Mouse (Mus musculus) spleen, embryonic (tissue): ENCODE data around the gene Olfr1412.

Source experiments
- CTCF ChIA-PET: fragments of 350-600 bp; sonication (Branson Sonifier 250); formaldehyde crosslinking; loops from one replicate; lab custom pipeline; 2022; lab: Charles Lee

Gene Olfr1412

DNA sequence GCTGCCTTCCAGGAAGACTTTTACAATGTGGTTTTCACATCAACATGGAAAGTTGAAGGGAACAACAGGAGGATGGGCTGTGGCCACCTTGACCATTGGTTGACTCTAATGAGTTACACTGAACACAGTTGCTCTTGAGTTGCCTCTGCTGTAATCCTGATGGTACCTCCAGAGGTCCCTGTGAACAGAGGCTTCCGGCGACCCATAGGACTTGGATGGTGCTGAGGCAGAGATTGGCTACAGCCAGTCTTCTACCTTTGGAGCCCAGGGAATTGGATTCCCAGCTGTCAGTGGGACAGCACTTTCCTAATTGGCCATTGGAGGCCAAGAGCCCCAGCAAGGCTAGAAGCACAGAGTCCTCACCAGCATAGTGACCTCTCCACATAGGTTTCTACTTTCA is at the start of gene Olfr1412:
Gene Olfr1412, plus strand, starts transcription at position 301 of the 400 bp plus-strand sequence.
- CTCF ChIA-PET, result no interaction called here

DNA sequence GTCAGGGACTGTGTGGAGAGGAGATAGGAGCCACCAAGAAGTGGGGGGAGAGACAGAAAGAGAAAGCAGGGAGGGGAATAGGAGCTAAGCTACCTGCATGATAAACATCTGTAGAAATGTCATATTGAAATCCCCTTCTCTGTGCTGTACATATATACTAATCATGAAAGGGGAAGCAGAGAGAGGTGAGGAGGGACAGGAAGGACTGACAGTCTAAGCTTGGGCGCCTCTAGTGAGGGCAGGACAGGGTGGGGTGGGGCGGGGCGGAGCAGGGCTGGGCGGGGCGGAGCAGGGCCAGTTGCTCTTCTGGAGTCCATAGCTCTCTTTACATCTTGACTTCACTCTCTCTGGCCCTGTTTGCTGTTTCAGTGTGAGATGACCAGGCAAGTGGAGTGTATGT is 48.6 kb upstream of the Olfr1412 start:
- CTCF ChIA-PET, result no interaction called here

GRCm38 (mm10) chr1:92539071-92539470 is 46.5 kb upstream of the Olfr1412 start:
- CTCF ChIA-PET, result no interaction called here

DNA sequence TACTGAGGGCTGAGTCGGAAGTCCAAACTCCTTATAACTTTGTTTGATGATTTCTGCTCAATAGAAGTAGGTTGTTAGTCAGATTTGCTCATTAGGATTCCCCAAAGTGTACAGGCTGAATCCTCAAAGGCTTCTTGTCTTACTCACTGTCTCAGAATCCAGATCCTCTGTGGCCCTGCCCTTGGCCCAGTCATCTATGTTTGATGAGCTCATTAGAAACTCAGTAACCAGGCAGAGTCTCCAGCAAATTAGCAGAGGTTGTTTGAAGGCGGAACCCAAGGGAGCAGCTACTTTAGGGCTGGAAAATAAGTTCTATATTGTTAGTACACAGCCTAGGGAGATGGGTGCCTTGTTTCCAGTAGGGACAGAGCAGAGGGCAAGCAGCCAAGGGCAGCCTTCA is 39.6 kb upstream of the Olfr1412 start:
- CTCF ChIA-PET, result no interaction called here

GRCm38 (mm10) chr1:92571022-92571421 is 14.6 kb upstream of the Olfr1412 start, which contains the start of gene Olfr1413:
Olfr1413 (plus strand) TSS chr1:92571322.
- CTCF ChIA-PET, result no interaction called here

- CTCF ChIA-PET, result no interaction called here
These were observed 8.5 kb downstream of the Olfr1412 start, which contains the start of gene Olfr1411 for GRCm38 (mm10) chr1:92594111-92594510. Olfr1411 (plus strand) TSS chr1:92594411.

DNA sequence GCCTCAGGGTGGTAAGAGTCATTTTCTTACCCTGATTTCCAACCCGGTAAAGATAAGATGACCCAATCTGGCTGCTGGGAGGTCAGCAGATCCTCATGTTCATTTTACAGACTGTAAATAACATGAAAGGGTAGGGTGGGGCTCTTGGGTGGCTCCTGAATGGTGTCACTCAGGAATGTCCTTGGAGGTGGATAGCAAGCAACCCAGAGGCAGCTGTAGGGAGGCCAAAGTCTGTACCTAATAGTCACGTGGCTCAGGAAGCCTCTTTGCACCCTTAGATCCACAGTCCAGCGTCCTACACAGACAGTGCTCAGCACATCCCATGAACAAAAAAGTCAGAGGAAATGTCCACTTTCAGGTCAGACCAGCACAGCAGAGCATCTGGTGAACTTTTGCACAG is 10.4 kb downstream of the Olfr1412 start:
- CTCF ChIA-PET, result no interaction called here

DNA sequence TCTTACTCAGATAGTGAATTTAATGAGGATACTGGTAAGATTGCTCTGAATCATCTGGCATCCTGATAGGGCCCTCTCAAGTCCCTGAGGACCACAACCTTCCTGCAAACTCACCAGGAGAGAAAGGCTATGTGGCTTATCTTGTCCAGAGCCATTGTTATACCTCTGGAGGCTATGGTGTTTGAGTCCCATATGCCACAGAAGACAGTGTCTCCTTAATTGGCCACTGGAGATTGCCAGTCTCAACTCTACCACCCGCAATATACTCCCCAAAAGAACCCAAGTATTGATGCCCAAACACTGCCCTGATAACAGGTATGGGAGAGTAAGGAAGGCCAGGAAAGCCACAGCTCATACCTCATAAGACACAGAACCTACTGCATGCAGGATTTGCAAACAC is 19.9 kb downstream of the Olfr1412 start, which contains the start of gene Olfr1410:
Gene Olfr1410, plus strand, starts transcription at position 301 of the 400 bp plus-strand sequence.
- CTCF ChIA-PET, result no interaction called here

DNA sequence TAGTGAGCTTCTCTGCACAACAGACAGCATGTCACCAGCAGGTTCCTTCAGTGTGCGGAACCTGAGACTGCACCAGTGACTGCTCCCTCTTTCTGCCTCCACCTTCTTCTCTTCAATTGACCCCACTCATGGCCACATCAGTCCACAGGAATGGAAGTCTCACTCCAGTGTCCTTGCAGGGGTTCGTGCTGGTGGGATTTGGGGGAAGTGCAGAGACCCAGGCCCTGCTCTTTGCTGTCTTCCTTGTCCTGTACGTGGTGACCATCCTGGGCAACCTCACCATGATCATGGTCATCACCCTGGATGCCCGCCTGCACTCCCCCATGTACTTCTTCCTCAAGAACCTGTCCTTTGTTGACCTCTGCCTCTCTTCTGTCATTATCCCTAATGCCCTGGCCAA is 22.1 kb downstream of the Olfr1412 start:
- CTCF ChIA-PET, result no interaction called here

GRCm38 (mm10) chr1:92611008-92611407 is 25.4 kb downstream of the Olfr1412 start:
- CTCF ChIA-PET, result interaction anchor here (0.6 kb wide), 2 partner anchors 226 to 1087 kb away, joined by 3 read pairs; no protein-coding TSS in a partner anchor

- CTCF ChIA-PET, result no interaction called here
These were observed 27.6 kb downstream of the Olfr1412 start for GRCm38 (mm10) chr1:92613175-92613574.

GRCm38 (mm10) chr1:92614516-92614915 is 28.9 kb downstream of the Olfr1412 start:
- CTCF ChIA-PET, result no interaction called here

DNA sequence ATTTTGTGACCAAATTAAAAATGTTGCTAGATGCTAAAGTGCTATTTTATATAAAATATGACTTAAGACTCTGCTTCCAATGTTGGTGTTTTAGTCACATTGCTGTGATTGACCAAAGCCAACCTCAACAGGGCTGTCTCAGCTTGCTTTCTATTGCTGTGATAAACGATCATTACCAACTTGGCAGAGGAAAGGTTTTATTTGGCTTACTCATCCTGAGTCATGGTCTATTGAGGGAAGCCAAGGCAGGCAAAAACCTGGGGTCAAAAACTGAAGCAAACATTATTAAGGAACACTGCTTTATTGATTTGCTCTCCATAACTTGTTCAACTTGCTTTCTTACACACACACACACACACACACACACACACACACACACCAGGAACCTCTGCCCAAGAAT is 30.5 kb downstream of the Olfr1412 start:
- CTCF ChIA-PET, result no interaction called here

DNA sequence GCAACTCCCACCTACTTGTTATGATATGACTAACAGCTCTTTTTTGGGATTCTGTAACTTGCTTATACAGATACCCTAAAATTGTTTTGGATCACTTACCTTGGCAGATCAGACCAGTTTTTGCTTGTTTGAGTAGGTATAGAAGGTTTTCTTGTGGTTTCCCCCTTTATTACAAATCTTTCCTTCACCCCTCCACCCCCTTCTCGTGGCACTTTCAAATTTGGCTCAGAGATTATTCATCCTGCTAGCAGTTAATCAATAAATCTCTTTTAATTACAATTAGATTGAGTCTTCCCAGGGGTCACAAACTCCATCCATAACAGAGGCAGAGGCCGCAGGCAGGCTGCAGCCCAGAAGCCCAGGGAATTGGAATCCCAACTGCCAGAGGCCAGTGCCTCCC is 31.9 kb downstream of the Olfr1412 start, which contains the start of gene Olfr12:
Gene Olfr12, plus strand, starts transcription at position 301 of the 400 bp plus-strand sequence.
- CTCF ChIA-PET, result no interaction called here

- CTCF ChIA-PET, result no interaction called here
These were observed 32.8 kb downstream of the Olfr1412 start for GRCm38 (mm10) chr1:92618360-92618759.

DNA sequence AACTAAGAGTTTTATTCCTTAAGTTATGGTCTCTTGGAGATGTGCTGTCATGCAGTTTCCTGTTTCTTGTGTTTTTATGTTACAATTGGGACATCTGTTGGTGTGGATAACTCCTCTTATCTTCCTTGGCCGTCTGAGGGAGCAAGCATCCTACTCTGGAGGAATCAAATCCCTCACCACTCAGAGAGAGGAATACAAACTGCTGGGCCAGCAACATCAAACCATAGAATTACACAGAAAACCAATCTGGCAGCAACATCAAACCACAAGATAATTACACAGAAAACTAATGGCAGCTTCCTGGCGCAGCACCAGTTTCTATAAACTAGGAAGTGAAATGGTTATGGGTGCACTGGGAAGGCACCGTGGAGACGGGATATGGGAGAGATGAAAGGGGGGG is 42.6 kb downstream of the Olfr1412 start:
- CTCF ChIA-PET, result no interaction called here

DNA sequence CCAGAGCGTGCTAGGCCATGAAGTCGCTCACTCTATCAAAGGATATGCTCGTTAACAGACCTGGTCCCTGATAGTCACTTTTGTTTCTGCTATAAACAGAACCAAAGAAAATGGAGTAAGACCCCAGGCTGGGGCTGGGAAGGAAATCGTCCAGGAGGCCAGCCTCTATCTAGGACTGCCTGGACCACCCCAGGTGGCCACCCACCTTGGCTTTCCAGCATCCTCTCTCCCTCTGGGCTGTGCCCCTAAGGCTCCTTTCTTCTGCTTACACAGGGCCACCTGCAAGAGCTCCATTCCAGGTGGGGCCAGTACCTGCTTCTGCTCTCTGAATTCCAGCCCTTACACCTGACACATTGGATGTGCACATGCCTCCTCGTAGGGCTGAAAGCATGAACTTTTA is 46.6 kb downstream of the Olfr1412 start:
- CTCF ChIA-PET, result no interaction called here

DNA sequence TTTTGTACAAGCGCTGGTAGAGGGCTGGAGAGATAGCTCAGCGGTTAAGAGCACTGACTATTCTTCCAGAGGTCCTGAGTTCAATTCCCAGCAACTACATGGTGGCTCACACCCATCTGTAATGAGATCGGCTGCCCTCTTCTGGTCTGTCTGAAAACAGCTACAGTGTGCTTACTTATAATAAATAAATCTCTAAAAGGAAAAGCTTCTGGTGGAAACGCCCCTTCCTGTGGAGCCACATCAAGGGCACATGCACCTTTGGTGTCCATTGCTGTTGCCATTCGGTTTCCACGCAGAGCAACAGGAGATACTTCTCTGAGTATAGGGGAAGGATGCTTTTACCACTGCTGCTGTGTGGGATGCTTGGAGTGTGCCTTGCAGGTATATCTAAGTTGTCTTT is 47.4 kb downstream of the Olfr1412 start:
- CTCF ChIA-PET, result no interaction called here

DNA sequence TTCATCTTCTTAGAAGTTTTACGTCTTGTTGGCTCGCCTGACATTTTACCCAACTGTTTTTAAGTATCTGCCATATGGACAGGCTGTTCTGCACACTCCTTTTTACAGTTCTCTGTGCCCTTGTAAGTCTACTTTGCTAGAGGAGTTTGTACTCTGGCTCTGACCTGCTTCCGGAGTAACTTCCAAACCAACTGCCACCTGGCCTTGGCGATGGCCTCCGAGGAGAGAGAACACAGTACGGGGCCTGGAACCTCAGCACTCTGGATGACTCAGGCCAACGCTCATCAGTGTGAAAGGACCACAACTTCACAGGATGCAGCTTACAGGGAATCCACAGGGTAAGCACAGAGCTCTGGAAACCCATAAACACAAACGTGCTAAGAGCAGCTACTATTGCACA is 48.1 kb downstream of the Olfr1412 start:
- CTCF ChIA-PET, result no interaction called here

DNA sequence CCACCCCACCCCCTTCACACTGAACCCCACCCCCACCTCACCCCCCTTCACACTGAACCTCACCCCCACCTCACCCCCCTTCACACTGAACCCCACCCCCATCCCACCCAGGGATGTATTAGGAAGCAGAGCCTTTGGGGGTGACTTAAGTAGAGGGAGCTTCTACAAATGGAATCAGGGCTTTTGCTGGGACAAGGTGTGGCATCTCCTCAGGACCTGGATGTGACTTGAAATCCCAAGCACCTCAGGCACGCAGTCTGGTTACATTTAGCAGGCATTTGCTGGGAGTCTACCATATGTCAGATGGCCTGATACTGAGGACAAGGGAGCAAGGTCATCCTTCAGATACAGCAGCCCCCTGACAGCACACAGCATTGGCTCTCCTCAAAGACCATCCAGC is 49.0 kb downstream of the Olfr1412 start:
- CTCF ChIA-PET, result no interaction called here

GRCm38 (mm10) chr1:92634976-92635599 is 49.5 kb downstream of the Olfr1412 start:
- CTCF ChIA-PET, result no interaction called here

GRCm38 (mm10) chr1:92636015-92636414 is 50.4 kb downstream of the Olfr1412 start:
- CTCF ChIA-PET, result no interaction called here

DNA sequence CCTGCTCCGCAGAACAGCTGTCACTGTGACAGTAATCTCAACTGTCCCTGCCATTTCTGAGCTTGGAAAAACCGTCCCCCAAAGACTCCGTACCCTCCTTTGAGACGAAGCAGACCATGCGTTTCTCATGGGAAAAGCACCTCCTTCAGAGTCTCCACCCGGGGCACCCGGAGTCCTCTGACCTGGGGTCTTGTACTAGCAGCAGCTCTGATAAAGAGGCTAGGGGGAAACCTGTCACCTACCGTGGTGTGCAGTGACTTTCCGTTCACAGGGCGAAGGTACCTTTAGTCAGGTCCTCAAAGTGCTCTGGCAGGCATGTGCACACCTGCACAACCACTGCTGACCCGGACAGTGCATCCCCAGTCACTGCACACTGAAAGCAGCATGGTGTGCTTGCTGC is 51.1 kb downstream of the Olfr1412 start:
- CTCF ChIA-PET, result no interaction called here
